Mouse (Mus musculus): ENCODE data around the gene Gm10553. TPM values are rescaled to one million over a fixed set of nuclear protein-coding genes. Genes with fewer than 3 reads are reported as not detected.
A peak's percentile ranks its signal among the peaks of the same experiment; 100 is the strongest.
"Not testable (repeated sequence)": the region's sequence is repeated elsewhere in the genome, so short reads cannot be mapped to it uniquely, and the experiment has no call there.

The Gm10553 gene
- polyA plus RNA-seq, 1 experiment from 2014 or later = not detected

GRCm38 (mm10) chr1:85106013-85106412, 6.0 kb downstream of the Gm10553 start:
- not testable (repeated sequence) for H3K9ac ChIP-seq (replicated peaks; ENCODE audit: low read depth); H3K36me3 ChIP-seq (ENCODE audit: insufficient read depth, low read length); DNase-seq (ENCODE audit: low spot score); ATAC-seq; H3K4me1 ChIP-seq (ENCODE audit: insufficient read depth, low read depth, low read length); H3K4me2 ChIP-seq (replicated peaks; ENCODE audit: low read depth, low read length); H3K27ac ChIP-seq (ENCODE audit: low read length); H3K4me3 ChIP-seq (ENCODE audit: low read depth, low read length); H3K27me3 ChIP-seq (replicated peaks; ENCODE audit: insufficient read depth, low read length); H3K9me3 ChIP-seq (ENCODE audit: low read length)
- WGBS = 60% methylated on average over 5 of the region's 6 CpGs

DNA sequence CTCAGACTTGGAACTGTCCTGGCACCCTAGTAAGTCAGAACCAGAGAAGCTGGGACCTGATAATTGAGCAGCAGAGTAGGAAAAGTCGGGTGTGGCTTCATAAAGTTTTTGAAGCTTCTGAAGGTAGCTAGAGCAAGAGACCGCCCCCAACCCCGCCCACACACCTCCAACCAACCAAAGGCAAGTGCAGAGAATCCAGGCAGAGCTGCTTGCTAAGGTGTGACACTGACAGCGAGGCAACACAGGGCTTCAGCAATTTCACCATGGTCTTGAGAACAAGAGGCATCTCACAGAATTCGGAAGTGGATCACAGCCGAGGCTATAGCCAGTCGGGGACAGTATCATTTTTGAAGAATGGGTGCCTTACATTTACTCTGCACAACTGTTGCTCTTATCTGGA, 9.8 kb downstream of the Gm10553 start, which contains the start of gene A530032D15Rik:
A530032D15Rik (minus strand) TSS at position 101 of the 400 bp plus-strand sequence.
- not testable (repeated sequence) for H3K4me1 ChIP-seq (ENCODE audit: insufficient read depth, low read depth, low read length); H3K27ac ChIP-seq (ENCODE audit: low read length); H3K4me3 ChIP-seq (ENCODE audit: low read depth, low read length); H3K27me3 ChIP-seq (replicated peaks; ENCODE audit: insufficient read depth, low read length); H3K4me2 ChIP-seq (replicated peaks; ENCODE audit: low read depth, low read length); H3K9me3 ChIP-seq (ENCODE audit: low read length); H3K36me3 ChIP-seq (ENCODE audit: insufficient read depth, low read length); ATAC-seq; DNase-seq (ENCODE audit: low spot score); H3K9ac ChIP-seq (replicated peaks; ENCODE audit: low read depth)
- no CpG with 5 or more reads among the region's 7 CpGs for whole genome bisulfite sequencing

DNA sequence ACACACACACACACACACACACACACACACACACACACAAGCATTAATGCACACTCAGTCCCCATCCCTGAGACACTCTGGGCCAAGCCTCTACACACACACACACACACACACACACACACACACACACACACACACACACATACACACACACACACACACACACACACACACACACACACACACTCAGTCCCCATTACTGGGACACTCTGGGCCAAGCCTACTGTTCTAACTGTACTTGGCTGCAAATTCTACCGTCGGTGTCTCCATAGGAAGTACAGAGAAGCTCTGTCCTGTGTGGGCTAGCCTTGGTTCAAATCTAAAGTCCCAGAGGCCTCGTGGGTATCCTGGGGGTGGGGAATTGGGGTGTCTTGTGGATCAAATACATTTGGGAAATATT, 10.9 kb downstream of the Gm10553 start:
- 76% methylated on average over 2 of the region's 3 CpGs for WGBS
- not testable (repeated sequence) for ATAC-seq

DNA sequence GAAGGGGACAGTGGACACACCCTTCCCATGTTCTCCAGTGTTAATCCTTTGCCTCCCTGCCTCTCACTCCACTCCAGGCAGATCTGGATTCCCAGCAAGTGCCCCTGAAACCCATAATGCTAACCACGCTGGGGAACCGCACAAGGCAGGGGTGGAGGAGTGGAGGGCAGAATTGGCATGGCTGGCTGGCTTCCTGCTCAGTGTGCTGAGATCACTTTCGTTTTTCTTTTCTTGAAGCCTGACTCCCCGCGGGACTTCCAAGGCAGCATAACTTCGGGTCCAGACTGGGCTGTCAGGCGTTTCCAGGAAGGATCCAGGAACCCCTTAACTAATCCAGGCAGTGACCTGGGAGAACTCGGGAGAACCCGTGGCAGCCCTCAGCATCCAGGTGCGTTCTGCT, 11.6 kb downstream of the Gm10553 start:
- not testable (repeated sequence) for H3K4me3 ChIP-seq (ENCODE audit: low read depth, low read length); H3K9ac ChIP-seq (replicated peaks; ENCODE audit: low read depth); H3K36me3 ChIP-seq (ENCODE audit: insufficient read depth, low read length); ATAC-seq; H3K4me2 ChIP-seq (replicated peaks; ENCODE audit: low read depth, low read length); H3K27me3 ChIP-seq (replicated peaks; ENCODE audit: insufficient read depth, low read length); H3K4me1 ChIP-seq (ENCODE audit: insufficient read depth, low read depth, low read length); H3K9me3 ChIP-seq (ENCODE audit: low read length); H3K27ac ChIP-seq (ENCODE audit: low read length)
- WGBS = 65% methylated on average over 9 of the region's 10 CpGs
- peak; percentile 2 for DNase-seq (ENCODE audit: low spot score)

More for the DNA sequence above, 10.9 kb downstream of the Gm10553 start:
- H3K27me3 ChIP-seq (replicated peaks; ENCODE audit: insufficient read depth, low read length); H3K4me1 ChIP-seq (ENCODE audit: insufficient read depth, low read depth, low read length); H3K4me2 ChIP-seq (replicated peaks; ENCODE audit: low read depth, low read length); DNase-seq (ENCODE audit: low spot score); H3K36me3 ChIP-seq (ENCODE audit: insufficient read depth, low read length); H3K9ac ChIP-seq (replicated peaks; ENCODE audit: low read depth); H3K27ac ChIP-seq (ENCODE audit: low read length); H3K9me3 ChIP-seq (ENCODE audit: low read length); H3K4me3 ChIP-seq (ENCODE audit: low read depth, low read length): not testable (repeated sequence)

- not testable (repeated sequence) for H3K9me3 ChIP-seq (ENCODE audit: low read length); H3K36me3 ChIP-seq (ENCODE audit: insufficient read depth, low read length); H3K9ac ChIP-seq (replicated peaks; ENCODE audit: low read depth); ATAC-seq; H3K4me1 ChIP-seq (ENCODE audit: insufficient read depth, low read depth, low read length); H3K27me3 ChIP-seq (replicated peaks; ENCODE audit: insufficient read depth, low read length); H3K4me2 ChIP-seq (replicated peaks; ENCODE audit: low read depth, low read length); H3K4me3 ChIP-seq (ENCODE audit: low read depth, low read length); H3K27ac ChIP-seq (ENCODE audit: low read length)
- peak; percentile 2 for DNase-seq (ENCODE audit: low spot score)
- 84% methylated on average over 7 of the region's 7 CpGs for WGBS
These were observed 12.3 kb downstream of the Gm10553 start for GRCm38 (mm10) chr1:85112266-85112665.

DNA sequence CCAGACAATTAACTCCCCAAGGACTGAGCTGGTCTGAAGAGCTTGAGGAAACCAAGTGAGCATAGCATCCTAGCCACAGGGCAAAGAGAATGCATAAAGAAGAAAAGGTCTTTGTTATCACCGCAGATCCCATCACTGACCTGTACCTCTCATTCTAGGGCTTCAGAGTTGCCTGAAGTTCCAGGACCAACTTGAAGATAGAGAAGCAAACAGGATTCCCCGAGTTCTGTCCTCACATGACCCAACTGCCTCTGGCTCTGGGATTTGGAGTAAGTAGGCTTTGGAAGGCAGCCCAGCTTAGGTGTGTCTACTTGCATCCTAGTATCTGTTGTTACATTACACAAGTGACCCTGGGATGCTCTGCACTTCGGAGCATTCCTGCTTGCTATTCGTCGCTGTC, 12.9 kb downstream of the Gm10553 start:
- H3K9ac ChIP-seq (replicated peaks; ENCODE audit: low read depth); H3K36me3 ChIP-seq (ENCODE audit: insufficient read depth, low read length); H3K4me3 ChIP-seq (ENCODE audit: low read depth, low read length); DNase-seq (ENCODE audit: low spot score); ATAC-seq; H3K27me3 ChIP-seq (replicated peaks; ENCODE audit: insufficient read depth, low read length); H3K9me3 ChIP-seq (ENCODE audit: low read length); H3K4me2 ChIP-seq (replicated peaks; ENCODE audit: low read depth, low read length); H3K4me1 ChIP-seq (ENCODE audit: insufficient read depth, low read depth, low read length); H3K27ac ChIP-seq (ENCODE audit: low read length): not testable (repeated sequence)
- WGBS = 65% methylated on average over 2 of the region's 5 CpGs

- H3K27me3 ChIP-seq (replicated peaks; ENCODE audit: insufficient read depth, low read length); H3K27ac ChIP-seq (ENCODE audit: low read length): not testable (repeated sequence)
These were observed 14.1 kb downstream of the Gm10553 start for GRCm38 (mm10) chr1:85114078-85114477.

GRCm38 (mm10) chr1:85114666-85115402, 14.9 kb downstream of the Gm10553 start:
- H3K4me2 ChIP-seq (replicated peaks; ENCODE audit: low read depth, low read length); H3K4me1 ChIP-seq (ENCODE audit: insufficient read depth, low read depth, low read length); H3K9ac ChIP-seq (replicated peaks; ENCODE audit: low read depth); H3K36me3 ChIP-seq (ENCODE audit: insufficient read depth, low read length); H3K27me3 ChIP-seq (replicated peaks; ENCODE audit: insufficient read depth, low read length); H3K27ac ChIP-seq (ENCODE audit: low read length); H3K4me3 ChIP-seq (ENCODE audit: low read depth, low read length); ATAC-seq; H3K9me3 ChIP-seq (ENCODE audit: low read length): not testable (repeated sequence)
- 51% methylated on average over 6 of the region's 6 CpGs for WGBS
- peak; percentile 3 for DNase-seq (ENCODE audit: low spot score)

More at GRCm38 (mm10) chr1:85114078-85114477, 14.1 kb downstream of the Gm10553 start:
- 65% methylated on average over 3 of the region's 3 CpGs for WGBS
- H3K36me3 ChIP-seq (ENCODE audit: insufficient read depth, low read length); H3K4me2 ChIP-seq (replicated peaks; ENCODE audit: low read depth, low read length); DNase-seq (ENCODE audit: low spot score); H3K4me1 ChIP-seq (ENCODE audit: insufficient read depth, low read depth, low read length); H3K4me3 ChIP-seq (ENCODE audit: low read depth, low read length); H3K9me3 ChIP-seq (ENCODE audit: low read length); H3K9ac ChIP-seq (replicated peaks; ENCODE audit: low read depth): not testable (repeated sequence)
- 0 out of 2 replicates have a peak, but pooled peaks have one; percentile 35 for ATAC-seq

- H3K4me3 ChIP-seq (ENCODE audit: low read depth, low read length); H3K9ac ChIP-seq (replicated peaks; ENCODE audit: low read depth); H3K4me2 ChIP-seq (replicated peaks; ENCODE audit: low read depth, low read length); H3K27me3 ChIP-seq (replicated peaks; ENCODE audit: insufficient read depth, low read length); H3K27ac ChIP-seq (ENCODE audit: low read length); H3K4me1 ChIP-seq (ENCODE audit: insufficient read depth, low read depth, low read length); H3K9me3 ChIP-seq (ENCODE audit: low read length); H3K36me3 ChIP-seq (ENCODE audit: insufficient read depth, low read length); ATAC-seq; DNase-seq (ENCODE audit: low spot score): not testable (repeated sequence)
- WGBS = 56% methylated on average over 4 of the region's 6 CpGs
These were observed 17.6 kb downstream of the Gm10553 start for GRCm38 (mm10) chr1:85117537-85117936.

DNA sequence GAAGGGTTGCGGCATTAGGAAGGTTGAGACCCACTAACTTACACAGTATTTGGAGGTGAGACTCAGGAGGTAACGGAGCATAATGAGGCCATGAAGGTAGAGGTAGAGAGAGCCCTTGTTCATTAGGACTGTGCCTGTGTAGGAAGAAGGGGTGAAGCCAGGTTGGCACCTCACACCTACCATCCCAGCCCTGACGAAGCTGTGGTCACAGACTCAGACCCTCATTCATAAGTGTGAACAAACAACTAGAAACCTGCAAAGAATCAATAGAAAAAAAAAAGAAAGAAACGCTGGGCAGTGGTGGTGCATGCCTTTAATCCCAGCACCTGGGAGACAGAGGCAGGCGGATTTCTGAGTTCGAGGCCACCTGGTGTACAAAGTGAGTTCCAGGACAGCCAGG, 18.4 kb downstream of the Gm10553 start:
- not testable (repeated sequence) for H3K27me3 ChIP-seq (replicated peaks; ENCODE audit: insufficient read depth, low read length); ATAC-seq; H3K27ac ChIP-seq (ENCODE audit: low read length); H3K4me1 ChIP-seq (ENCODE audit: insufficient read depth, low read depth, low read length); H3K9ac ChIP-seq (replicated peaks; ENCODE audit: low read depth); H3K36me3 ChIP-seq (ENCODE audit: insufficient read depth, low read length); H3K4me2 ChIP-seq (replicated peaks; ENCODE audit: low read depth, low read length); H3K4me3 ChIP-seq (ENCODE audit: low read depth, low read length); H3K9me3 ChIP-seq (ENCODE audit: low read length)
- DNase-seq (ENCODE audit: low spot score) = peak; percentile 2
- 69% methylated on average over 5 of the region's 6 CpGs for WGBS

Measured in lung, postnatal 0 days (tissue).